ENCODE assay signal across 8 mouse cellular contexts in the genomic region with DNA sequence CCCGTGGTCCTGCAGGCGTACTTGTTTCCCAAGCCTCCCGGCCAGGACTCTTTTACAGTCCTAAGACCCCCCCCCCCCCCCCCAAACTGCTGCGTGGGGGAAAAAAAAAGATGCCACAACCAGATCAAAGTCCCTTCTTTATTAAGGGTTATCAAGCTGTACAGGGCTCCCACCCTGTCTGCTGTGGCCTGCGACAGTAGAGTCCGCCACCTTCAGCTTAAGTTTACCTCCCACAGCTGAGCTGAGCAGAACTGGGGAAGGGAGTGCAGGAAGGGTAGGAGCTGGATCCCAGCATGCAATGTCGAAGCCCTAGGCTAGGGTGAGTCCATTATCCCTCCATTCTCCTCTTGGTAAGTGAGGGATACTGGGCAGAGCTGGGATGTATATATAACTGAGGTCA. TPM values are rescaled to one million over a fixed set of nuclear protein-coding genes. Genes with fewer than 3 reads are reported as not detected.
A peak's percentile ranks its signal among the peaks of the same experiment; 100 is the strongest.
DNase-seq lines count a peak whose midpoint lies in the region; ATAC-seq and TF ChIP-seq lines count a peak whose summit lies in the region.

No protein-coding gene starts in this region.

- TF ChIP-seq CTCF in stomach, postnatal 0 days (IDR thresholded peaks at IDR 0.05; ENCODE audit: low read depth): no peak

- peak; percentile 21 for DNase-seq in cerebellum, adult 9-10 months
- no peak for DNase-seq in cerebellum, adult 8-10 months
- DNase-seq in stomach, postnatal 0 days (ENCODE audit: low spot score): no peak
- no peak for DNase-seq in kidney, postnatal 36 days

- H3K4me3 ChIP-seq in megakaryocyte, embryonic 14.5 days (replicated peaks): peak overlapping the region; percentile 100
- peak overlapping the region; percentile 68 for H3K4me3 ChIP-seq in liver, embryonic 15.5 days (replicated peaks)
- H3K4me3 ChIP-seq in stomach, postnatal 0 days (ENCODE audit: low read depth, low read length): peak overlapping the region; percentile 62

- peak overlapping the region; percentile 89 for H3K4me2 ChIP-seq in liver, embryonic 15.5 days
- peak overlapping the region; percentile 92 for H3K4me2 ChIP-seq in stomach, postnatal 0 days (replicated peaks; ENCODE audit: low read depth)

- 31% methylated on average over 7 of the region's 7 CpGs for WGBS in liver, embryonic 15.5 days (ENCODE audit: insufficient replicate concordance)
- WGBS in stomach, postnatal 0 days: 32% methylated on average over 7 of the region's 7 CpGs

- H3K36me3 ChIP-seq in megakaryocyte, embryonic 14.5 days (replicated peaks; ENCODE audit: low read length): peaks cover 82% of the 10 kb centered on the region
- peaks cover 76% of the 10 kb centered on the region for H3K36me3 ChIP-seq in liver, embryonic 15.5 days (replicated peaks)
- peaks cover 20% of the 10 kb centered on the region for H3K36me3 ChIP-seq in stomach, postnatal 0 days (ENCODE audit: control insufficient read depth, insufficient read depth, low read length)

- H3K9ac ChIP-seq in liver, embryonic 15.5 days: peak overlapping the region; percentile 94
- no peak overlapping the region; the same call in 1 of the 2 replicates for H3K9ac ChIP-seq in stomach, postnatal 0 days (ENCODE audit: low read length)

- no peaks in the 10 kb centered on the region for H3K27me3 ChIP-seq in megakaryocyte, embryonic 14.5 days (replicated peaks)
- no peaks in the 10 kb centered on the region for H3K27me3 ChIP-seq in liver, embryonic 15.5 days
- H3K27me3 ChIP-seq in stomach, postnatal 0 days (ENCODE audit: control insufficient read depth, insufficient read depth, low read length): no peaks in the 10 kb centered on the region

- H3K9me3 ChIP-seq in megakaryocyte, embryonic 14.5 days: peaks cover 5% of the 10 kb centered on the region; the same call in 1 of the 2 replicates
- H3K9me3 ChIP-seq in liver, embryonic 15.5 days (replicated peaks): no peaks in the 10 kb centered on the region
- H3K9me3 ChIP-seq in stomach, postnatal 0 days (ENCODE audit: control insufficient read depth, low read length): no peaks in the 10 kb centered on the region

- peak overlapping the region; percentile 99 for H3K27ac ChIP-seq in liver, embryonic 15.5 days (replicated peaks)
- H3K27ac ChIP-seq in stomach, postnatal 0 days (replicated peaks): peak overlapping the region; percentile 30; the same call in 1 of the 2 replicates

- TF ChIP-seq EP300 in stomach, postnatal 0 days (optimal IDR thresholded peaks at IDR 0.05): no peak

- H3K4me1 ChIP-seq in megakaryocyte, embryonic 14.5 days: peaks cover 62% of the 10 kb centered on the region
- peaks cover 46% of the 10 kb centered on the region for H3K4me1 ChIP-seq in liver, embryonic 15.5 days (replicated peaks)
- H3K4me1 ChIP-seq in stomach, postnatal 0 days (replicated peaks; ENCODE audit: control insufficient read depth, insufficient read depth): peaks cover 7% of the 10 kb centered on the region; the same call in 1 of the 2 replicates

- no peak for ATAC-seq in megakaryocyte, adult 5-6 weeks (ENCODE audit: poor library complexity, severe bottlenecking)
- no peak for ATAC-seq in liver, embryonic 15.5 days (ENCODE audit: insufficient read depth)
- no peak for ATAC-seq in stomach, postnatal 0 days (ENCODE audit: low FRiP score, low TSS enrichment)
- no peak for ATAC-seq in inflammation-experienced regulatory T-cells, adult 6 months

RNA-seq across cellular contexts. Expression of a gene that starts 0.5 kb away (rescaled TPM):
- polyA plus RNA-seq in megakaryocyte, embryonic 14.5 days (2012; ENCODE audit: insufficient read depth, low replicate concordance): 6.4 and 12.6 TPM in 2 replicates
- total RNA-seq in megakaryocyte, adult 5-6 weeks (2015): 2.5 and 4.0 TPM in 2 replicates
- 3.6 and 5.3 TPM in 2 replicates for total RNA-seq in megakaryocyte, adult 5-6 weeks (2017)
- polyA plus RNA-seq in liver, embryonic 15.5 days (2015; fragmentation: Nextera tagmentation; extraction: Ambion mirVana): 60.5 and 63.3 TPM in 2 replicates
- 20.9 and 21.5 TPM in 2 replicates for polyA plus RNA-seq in stomach, postnatal 0 days (2015; fragmentation: Nextera tagmentation; extraction: Ambion mirVana)
- polyA plus RNA-seq in inflammation-experienced regulatory T-cells, adult 6 months (2017; shearing (Covaris generic)): 1 to 10 TPM; 3.0 to 4.6 (median 4.4) TPM

RNA-seq across cellular contexts. Expression of a gene that starts 11.2 kb away (rescaled TPM):
- 0.68 and 8.0 TPM in 2 replicates for polyA plus RNA-seq in megakaryocyte, embryonic 14.5 days (2012; ENCODE audit: insufficient read depth, low replicate concordance)
- 6.2 and 7.6 TPM in 2 replicates for total RNA-seq in megakaryocyte, adult 5-6 weeks (2015)
- total RNA-seq in megakaryocyte, adult 5-6 weeks (2017): 24.5 and 24.6 TPM in 2 replicates
- 9.7 and 10.0 TPM in 2 replicates for polyA plus RNA-seq in liver, embryonic 15.5 days (2015; fragmentation: Nextera tagmentation; extraction: Ambion mirVana)
- 12.9 and 13.6 TPM in 2 replicates for polyA plus RNA-seq in stomach, postnatal 0 days (2015; fragmentation: Nextera tagmentation; extraction: Ambion mirVana)
- 10 to 100 TPM; 16.5 to 28.6 (median 25.1) TPM for polyA plus RNA-seq in inflammation-experienced regulatory T-cells, adult 6 months (2017; shearing (Covaris generic))

RNA-seq across cellular contexts. Expression of a gene that starts 11.3 kb away (rescaled TPM):
- 58.1 and 99.4 TPM in 2 replicates for polyA plus RNA-seq in megakaryocyte, embryonic 14.5 days (2012; ENCODE audit: insufficient read depth, low replicate concordance)
- total RNA-seq in megakaryocyte, adult 5-6 weeks (2015): 26.7 and 34.8 TPM in 2 replicates
- total RNA-seq in megakaryocyte, adult 5-6 weeks (2017): 12.8 and 21.3 TPM in 2 replicates
- polyA plus RNA-seq in liver, embryonic 15.5 days (2015; fragmentation: Nextera tagmentation; extraction: Ambion mirVana): 24.1 and 28.1 TPM in 2 replicates
- polyA plus RNA-seq in stomach, postnatal 0 days (2015; fragmentation: Nextera tagmentation; extraction: Ambion mirVana): 17.4 and 18.8 TPM in 2 replicates
- polyA plus RNA-seq in inflammation-experienced regulatory T-cells, adult 6 months (2017; shearing (Covaris generic)): 10 to 100 TPM in 1 of 3 experiments, 1 to 10 TPM in 2; 7.5 to 10.8 (median 8.4) TPM

RNA-seq across cellular contexts. Expression of a gene that starts 12.3 kb away (rescaled TPM):
- 20.4 and 28.1 TPM in 2 replicates for polyA plus RNA-seq in megakaryocyte, embryonic 14.5 days (2012; ENCODE audit: insufficient read depth, low replicate concordance)
- total RNA-seq in megakaryocyte, adult 5-6 weeks (2015): 36.3 and 39.0 TPM in 2 replicates
- total RNA-seq in megakaryocyte, adult 5-6 weeks (2017): 44.0 and 47.4 TPM in 2 replicates
- polyA plus RNA-seq in liver, embryonic 15.5 days (2015; fragmentation: Nextera tagmentation; extraction: Ambion mirVana): 43.4 and 44.5 TPM in 2 replicates
- polyA plus RNA-seq in stomach, postnatal 0 days (2015; fragmentation: Nextera tagmentation; extraction: Ambion mirVana): 43.0 and 44.5 TPM in 2 replicates
- polyA plus RNA-seq in inflammation-experienced regulatory T-cells, adult 6 months (2017; shearing (Covaris generic)): 10 to 100 TPM; 45.5 to 56.2 (median 50.2) TPM

RNA-seq across cellular contexts. Expression of a gene that starts 29.9 kb away (rescaled TPM):
- 0.47 and 1.1 TPM in 2 replicates for polyA plus RNA-seq in megakaryocyte, embryonic 14.5 days (2012; ENCODE audit: insufficient read depth, low replicate concordance)
- 7.5 and 8.2 TPM in 2 replicates for total RNA-seq in megakaryocyte, adult 5-6 weeks (2015)
- 6.7 and 12.2 TPM in 2 replicates for total RNA-seq in megakaryocyte, adult 5-6 weeks (2017)
- 3.2 and 4.5 TPM in 2 replicates for polyA plus RNA-seq in liver, embryonic 15.5 days (2015; fragmentation: Nextera tagmentation; extraction: Ambion mirVana)
- polyA plus RNA-seq in stomach, postnatal 0 days (2015; fragmentation: Nextera tagmentation; extraction: Ambion mirVana): 5.2 and 7.1 TPM in 2 replicates
- polyA plus RNA-seq in inflammation-experienced regulatory T-cells, adult 6 months (2017; shearing (Covaris generic)): 10 to 100 TPM in 2 of 3 experiments, 1 to 10 TPM in 1; 8.4 to 14.1 (median 13.5) TPM
